Mouse (Mus musculus): Measurements from ENCODE around the gene Rpia. TPM values are rescaled to one million over a fixed set of nuclear protein-coding genes. Genes with fewer than 3 reads are reported as not detected.

Gene Rpia
- polyA plus RNA-seq, 1 experiment from 2014 or later, result 1.4 TPM

DNA sequence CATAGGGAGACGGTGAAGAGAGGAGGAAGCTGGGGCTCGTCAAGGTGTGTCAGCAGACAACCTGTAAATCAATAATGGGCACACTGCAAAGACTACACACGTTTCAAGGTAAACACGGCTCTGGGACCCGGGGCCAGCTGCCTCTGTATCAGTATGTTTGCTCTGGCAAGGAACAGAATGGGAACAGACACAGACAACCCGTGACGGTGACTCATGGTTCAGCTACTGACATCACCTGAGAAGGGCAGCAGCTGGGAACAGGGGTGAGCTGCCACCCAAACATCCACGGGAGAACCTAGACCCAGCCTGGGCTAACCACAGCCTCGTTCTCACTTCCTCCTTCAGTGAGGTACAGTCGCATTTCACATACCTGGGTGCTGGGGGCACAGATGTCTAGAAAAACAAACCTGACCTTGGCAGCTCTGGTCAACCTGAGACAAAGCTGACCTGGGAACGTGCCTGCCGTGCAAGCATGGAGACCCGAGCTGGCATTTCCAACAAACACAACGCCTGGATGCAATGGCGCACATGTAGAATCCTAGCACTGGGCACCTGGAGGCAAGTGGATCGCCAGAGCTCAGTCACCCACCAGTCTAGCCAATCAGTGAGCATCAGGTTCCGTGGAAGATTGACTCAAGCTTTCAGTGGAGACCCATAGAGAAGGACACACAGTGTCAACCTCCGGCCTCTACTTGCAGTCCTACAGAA is 22.0 kb upstream of the Rpia start:
- Histone ChIP-seq H3K4me1 (ENCODE audit: control insufficient read depth in 2 of 2, insufficient read depth in 2 of 2, low read length in 2 of 2) (peaks cover 7 to 10% of the 10 kb centered on the region in 2 experiments; a peak in 2 of 4 replicates), H3K9ac (ENCODE audit: low read length) (no peak overlapping the region), H3K27ac (replicated peaks in 1 of 2; ENCODE audit: control insufficient read depth in 1 of 2, insufficient read depth in 1 of 2, low read depth in 2 of 2, low read length in 2 of 2) (no peak overlapping the region), H3K36me3 (ENCODE audit: control insufficient read depth, insufficient read depth, low read length) (no peaks in the 10 kb centered on the region), H3K4me2 (ENCODE audit: low read length) (no peak overlapping the region), H3K4me3 (ENCODE audit: control insufficient read depth in 1 of 2, insufficient read depth in 1 of 2, low read depth in 1 of 2, low read length in 2 of 2) (no peak overlapping the region), H3K9me3 (ENCODE audit: control insufficient read depth, low read length) (no peaks in the 10 kb centered on the region), H3K27me3 (ENCODE audit: control insufficient read depth, insufficient read depth, low read length) (no peaks in the 10 kb centered on the region)
- 77% methylated on average over 18 of the region's 18 CpGs for WGBS
- ATAC-seq (ENCODE audit: insufficient number of reproducible peaks, insufficient read depth, low FRiP score, low read depth), result no peak

DNA sequence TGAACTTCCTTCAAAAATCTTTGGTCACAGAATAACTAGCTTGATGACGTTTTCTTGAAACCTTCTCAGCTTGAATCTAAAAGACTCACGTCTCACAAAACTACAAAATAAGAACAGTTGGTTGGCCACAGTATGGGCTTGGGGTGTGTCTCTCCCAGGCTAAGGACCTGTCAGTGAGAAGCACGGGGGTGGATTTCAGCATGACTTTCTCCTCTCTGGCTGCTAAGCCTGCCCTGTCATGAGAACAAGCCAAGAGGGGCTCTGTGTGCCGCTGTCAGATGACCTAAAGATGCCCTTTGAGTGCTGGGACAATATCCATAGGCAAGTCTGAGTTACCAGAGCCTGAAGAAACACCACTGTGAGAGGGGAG is 20.5 kb upstream of the Rpia start:
- 19% methylated on average over 4 of the region's 4 CpGs for WGBS
- H3K27ac ChIP-seq (replicated peaks in 1 of 2; ENCODE audit: control insufficient read depth in 1 of 2, insufficient read depth in 1 of 2, low read depth in 2 of 2, low read length in 2 of 2), result peak overlapping the region; percentile 37 to 71
- no peaks in the 10 kb centered on the region for H3K9me3 ChIP-seq (ENCODE audit: control insufficient read depth, low read length)
- ATAC-seq (ENCODE audit: insufficient number of reproducible peaks, insufficient read depth, low FRiP score, low read depth), result 0 out of 2 replicates have a peak, but pooled peaks have one; percentile 61
- H3K9ac ChIP-seq (ENCODE audit: low read length), result 0 out of 2 replicates have a peak overlapping the region, but pooled peaks have one; percentile 18
- H3K4me2 ChIP-seq (ENCODE audit: low read length), result no peak overlapping the region
- H3K4me1 ChIP-seq (ENCODE audit: control insufficient read depth in 2 of 2, insufficient read depth in 2 of 2, low read length in 2 of 2), result peaks cover 7 to 10% of the 10 kb centered on the region in 2 experiments; a peak in 2 of 4 replicates
- H3K36me3 ChIP-seq (ENCODE audit: control insufficient read depth, insufficient read depth, low read length), result no peaks in the 10 kb centered on the region
- H3K27me3 ChIP-seq (ENCODE audit: control insufficient read depth, insufficient read depth, low read length), result no peaks in the 10 kb centered on the region
- no peak overlapping the region for H3K4me3 ChIP-seq (ENCODE audit: control insufficient read depth in 1 of 2, insufficient read depth in 1 of 2, low read depth in 1 of 2, low read length in 2 of 2)

DNA sequence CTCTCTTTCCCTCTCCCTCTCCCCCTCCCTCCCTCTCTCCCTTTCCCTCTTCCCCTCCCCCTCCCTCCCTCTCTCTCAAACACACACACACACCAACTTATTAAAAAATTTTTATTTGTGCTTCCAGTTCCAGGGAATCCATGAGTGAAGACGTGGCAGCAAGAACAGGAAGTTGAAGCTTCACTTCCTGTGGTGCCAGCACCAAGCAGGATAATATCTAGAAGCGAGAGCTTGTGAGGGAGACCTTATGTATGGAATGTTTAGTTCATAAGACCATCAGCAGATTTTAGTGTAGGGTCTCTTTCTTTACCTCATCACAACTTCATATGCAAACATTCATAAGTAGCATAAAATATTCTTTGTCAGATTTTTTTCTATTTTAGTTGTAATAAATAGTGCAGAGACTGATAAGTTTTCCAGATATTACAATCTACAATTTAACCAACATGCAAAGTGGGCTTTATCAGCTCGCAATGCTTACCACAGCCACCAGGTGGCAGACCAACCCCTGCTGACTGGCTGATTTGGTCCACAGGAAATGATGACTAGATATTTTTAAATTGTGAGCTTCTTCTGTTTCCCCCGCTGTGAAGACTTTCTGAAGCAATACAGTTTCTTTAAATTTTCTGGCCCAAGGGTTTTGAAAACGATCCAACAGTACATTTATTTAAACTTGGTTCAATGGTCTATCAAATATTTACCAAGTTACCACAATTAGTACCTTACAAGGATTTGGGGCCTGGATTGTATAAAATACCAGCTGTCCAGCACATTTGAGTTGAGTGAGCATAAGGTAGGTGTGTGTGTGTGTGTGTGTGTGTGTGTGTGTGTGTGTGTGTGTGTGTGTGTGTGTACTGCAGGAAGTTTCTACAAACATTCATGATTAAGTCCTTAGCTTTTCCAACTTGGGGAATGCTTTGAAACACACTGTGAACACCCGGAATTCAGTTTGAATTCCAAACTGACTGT is 19.8 kb upstream of the Rpia start:
- WGBS, result 12% methylated on average over 6 of the region's 6 CpGs
- Histone ChIP-seq H3K4me2 (ENCODE audit: low read length) (no peak overlapping the region), H3K4me3 (ENCODE audit: control insufficient read depth in 1 of 2, insufficient read depth in 1 of 2, low read depth in 1 of 2, low read length in 2 of 2) (no peak overlapping the region), H3K9me3 (ENCODE audit: control insufficient read depth, low read length) (no peaks in the 10 kb centered on the region), H3K36me3 (ENCODE audit: control insufficient read depth, insufficient read depth, low read length) (no peaks in the 10 kb centered on the region), H3K27ac (replicated peaks in 1 of 2; ENCODE audit: control insufficient read depth in 1 of 2, insufficient read depth in 1 of 2, low read depth in 2 of 2, low read length in 2 of 2) (peak overlapping the region; percentile 37 to 64), H3K27me3 (ENCODE audit: control insufficient read depth, insufficient read depth, low read length) (no peaks in the 10 kb centered on the region), H3K4me1 (ENCODE audit: control insufficient read depth in 2 of 2, insufficient read depth in 2 of 2, low read length in 2 of 2) (peaks cover 7 to 10% of the 10 kb centered on the region in 2 experiments; a peak in 2 of 4 replicates), H3K9ac (ENCODE audit: low read length) (no peak overlapping the region)
- ATAC-seq (ENCODE audit: insufficient number of reproducible peaks, insufficient read depth, low FRiP score, low read depth), result no peak

DNA sequence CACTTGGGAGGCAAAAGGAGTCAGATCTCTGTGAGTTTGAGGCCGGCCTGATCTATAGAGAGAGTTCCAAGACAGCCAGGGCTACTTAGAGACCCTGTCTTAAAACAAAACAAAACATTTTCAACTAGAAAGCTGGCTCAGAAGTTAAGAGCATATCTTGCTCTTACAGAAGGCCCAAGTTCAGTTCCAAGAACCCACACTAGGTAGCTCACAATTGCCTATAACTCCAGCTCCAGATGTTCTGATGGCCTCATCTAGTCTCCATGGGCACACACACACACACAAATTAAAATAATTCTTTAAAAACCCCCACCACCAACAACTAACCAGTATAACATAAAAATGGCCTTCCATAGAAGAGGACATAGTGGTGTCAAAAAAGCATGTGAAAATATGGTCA is 18.5 kb upstream of the Rpia start:
- Histone ChIP-seq H3K4me1 (ENCODE audit: control insufficient read depth in 2 of 2, insufficient read depth in 2 of 2, low read length in 2 of 2) (peaks cover 10% of the 10 kb centered on the region in 2 experiments; a peak in 2 of 4 replicates), H3K9ac (ENCODE audit: low read length) (no peak overlapping the region), H3K36me3 (ENCODE audit: control insufficient read depth, insufficient read depth, low read length) (no peaks in the 10 kb centered on the region), H3K9me3 (ENCODE audit: control insufficient read depth, low read length) (no peaks in the 10 kb centered on the region), H3K27me3 (ENCODE audit: control insufficient read depth, insufficient read depth, low read length) (no peaks in the 10 kb centered on the region), H3K27ac (replicated peaks in 1 of 2; ENCODE audit: control insufficient read depth in 1 of 2, insufficient read depth in 1 of 2, low read depth in 2 of 2, low read length in 2 of 2) (no peak overlapping the region), H3K4me2 (ENCODE audit: low read length) (no peak overlapping the region), H3K4me3 (ENCODE audit: control insufficient read depth in 1 of 2, insufficient read depth in 1 of 2, low read depth in 1 of 2, low read length in 2 of 2) (no peak overlapping the region)
- no peak for ATAC-seq (ENCODE audit: insufficient number of reproducible peaks, insufficient read depth, low FRiP score, low read depth)
- WGBS, result 59% methylated on average over 1 of the region's 1 CpGs

DNA sequence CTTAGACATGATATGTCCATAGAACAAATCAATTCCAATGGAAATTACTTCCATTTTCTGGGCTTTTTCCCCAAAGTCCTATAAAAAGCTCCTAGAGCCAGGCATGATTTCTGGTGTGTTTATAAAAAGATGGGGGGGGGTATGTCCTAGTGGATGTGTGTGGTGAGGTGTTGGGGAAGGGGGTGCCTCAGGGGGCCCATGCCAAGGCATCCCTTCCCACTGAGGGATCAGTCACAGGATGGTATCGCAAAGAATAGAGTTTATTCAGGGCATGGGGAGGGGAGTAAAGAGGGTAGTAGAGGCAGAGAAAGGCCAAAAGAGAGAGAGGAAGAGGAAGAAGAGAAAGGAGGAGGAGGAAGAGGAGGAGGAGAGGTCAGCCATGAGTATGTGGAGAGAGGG is 14.5 kb upstream of the Rpia start:
- Histone ChIP-seq H3K9me3 (ENCODE audit: control insufficient read depth, low read length) (no peaks in the 10 kb centered on the region), H3K4me1 (ENCODE audit: control insufficient read depth in 2 of 2, insufficient read depth in 2 of 2, low read length in 2 of 2) (peaks cover 6 to 7% of the 10 kb centered on the region in 2 experiments; a peak in 2 of 4 replicates), H3K27ac (replicated peaks in 1 of 2; ENCODE audit: control insufficient read depth in 1 of 2, insufficient read depth in 1 of 2, low read depth in 2 of 2, low read length in 2 of 2) (no peak overlapping the region), H3K4me2 (ENCODE audit: low read length) (no peak overlapping the region), H3K36me3 (ENCODE audit: control insufficient read depth, insufficient read depth, low read length) (no peaks in the 10 kb centered on the region), H3K9ac (ENCODE audit: low read length) (no peak overlapping the region), H3K4me3 (ENCODE audit: control insufficient read depth in 1 of 2, insufficient read depth in 1 of 2, low read depth in 1 of 2, low read length in 2 of 2) (no peak overlapping the region), H3K27me3 (ENCODE audit: control insufficient read depth, insufficient read depth, low read length) (no peaks in the 10 kb centered on the region)
- 75% methylated on average over 1 of the region's 1 CpGs for WGBS
- ATAC-seq (ENCODE audit: insufficient number of reproducible peaks, insufficient read depth, low FRiP score, low read depth), result no peak

DNA sequence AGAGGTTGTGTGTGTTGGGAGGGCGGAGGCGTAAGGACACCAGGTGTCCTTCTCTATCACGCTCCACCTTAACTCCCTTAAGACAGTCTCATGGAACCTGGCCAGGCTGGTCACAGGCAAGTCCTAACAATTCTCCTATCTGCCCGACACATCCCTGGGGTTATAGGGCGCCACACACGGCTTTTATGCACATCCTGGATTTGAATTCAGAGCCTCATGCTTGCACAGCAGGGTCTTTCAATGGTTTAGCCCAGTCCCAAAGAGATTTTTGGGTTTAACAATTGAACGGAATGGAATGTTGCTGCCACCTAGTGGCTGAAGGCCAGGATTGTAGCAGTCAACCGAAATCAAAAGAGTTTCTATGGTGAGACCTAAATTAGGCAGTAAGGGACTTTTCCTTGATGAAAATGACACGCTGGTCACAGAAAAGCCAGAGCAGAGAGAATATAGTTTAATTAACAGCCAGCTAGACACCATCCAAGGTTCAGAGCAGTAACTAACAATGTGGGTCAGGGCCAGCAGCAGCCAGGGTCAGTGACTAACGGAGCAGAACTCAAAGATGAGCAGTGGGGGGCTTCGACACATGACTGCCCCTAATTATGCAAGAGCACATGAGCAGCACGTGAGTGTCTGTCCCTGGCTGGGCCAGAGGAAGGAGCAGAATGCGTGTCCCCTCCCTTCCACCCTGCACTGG is 13.9 kb upstream of the Rpia start:
- no peaks in the 10 kb centered on the region for H3K36me3 ChIP-seq (ENCODE audit: control insufficient read depth, insufficient read depth, low read length)
- 0 out of 2 replicates have a peak, but pooled peaks have one; percentile 36 for ATAC-seq (ENCODE audit: insufficient number of reproducible peaks, insufficient read depth, low FRiP score, low read depth)
- peak overlapping the region; percentile 56 for H3K4me2 ChIP-seq (ENCODE audit: low read length)
- no peak overlapping the region for H3K9ac ChIP-seq (ENCODE audit: low read length)
- WGBS, result 14% methylated on average over 13 of the region's 13 CpGs
- no peaks in the 10 kb centered on the region for H3K27me3 ChIP-seq (ENCODE audit: control insufficient read depth, insufficient read depth, low read length)
- no peak overlapping the region for H3K27ac ChIP-seq (replicated peaks in 1 of 2; ENCODE audit: control insufficient read depth in 1 of 2, insufficient read depth in 1 of 2, low read depth in 2 of 2, low read length in 2 of 2)
- H3K4me1 ChIP-seq (ENCODE audit: control insufficient read depth in 2 of 2, insufficient read depth in 2 of 2, low read length in 2 of 2), result peaks cover 6 to 7% of the 10 kb centered on the region in 2 experiments; a peak in 2 of 4 replicates
- H3K9me3 ChIP-seq (ENCODE audit: control insufficient read depth, low read length), result no peaks in the 10 kb centered on the region
- H3K4me3 ChIP-seq (ENCODE audit: control insufficient read depth in 1 of 2, insufficient read depth in 1 of 2, low read depth in 1 of 2, low read length in 2 of 2), result peak overlapping the region; percentile 15 to 19; a peak in 3 of 4 replicates

DNA sequence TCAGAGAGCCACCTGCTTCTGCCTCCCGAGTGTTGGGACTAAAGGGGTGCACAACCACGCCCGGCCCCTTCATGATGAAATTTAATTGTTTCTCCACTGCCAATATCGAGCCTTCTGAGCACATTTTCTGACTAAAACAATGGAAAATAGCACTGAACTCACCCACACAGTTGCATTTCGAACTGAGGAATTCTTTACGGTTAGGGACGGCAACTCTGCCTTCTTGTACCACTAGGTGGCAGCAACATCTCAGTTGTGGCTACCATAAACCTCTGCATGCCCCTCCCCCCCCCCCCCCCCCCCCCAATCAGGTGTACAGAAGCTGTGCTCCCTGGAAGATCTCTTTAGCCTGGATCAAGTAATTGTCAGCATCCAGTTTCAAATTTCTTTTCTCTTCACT is 13.2 kb upstream of the Rpia start:
- Histone ChIP-seq H3K36me3 (ENCODE audit: control insufficient read depth, insufficient read depth, low read length) (no peaks in the 10 kb centered on the region), H3K4me3 (ENCODE audit: control insufficient read depth in 1 of 2, insufficient read depth in 1 of 2, low read depth in 1 of 2, low read length in 2 of 2) (peak overlapping the region in 1 of 2 experiments; percentile 18; a peak in 1 of 4 replicates), H3K4me2 (ENCODE audit: low read length) (peak overlapping the region; percentile 56), H3K4me1 (ENCODE audit: control insufficient read depth in 2 of 2, insufficient read depth in 2 of 2, low read length in 2 of 2) (peaks cover 6 to 7% of the 10 kb centered on the region in 2 experiments; a peak in 2 of 4 replicates), H3K27me3 (ENCODE audit: control insufficient read depth, insufficient read depth, low read length) (no peaks in the 10 kb centered on the region), H3K9ac (ENCODE audit: low read length) (peak overlapping the region; percentile 45), H3K9me3 (ENCODE audit: control insufficient read depth, low read length) (no peaks in the 10 kb centered on the region), H3K27ac (replicated peaks in 1 of 2; ENCODE audit: control insufficient read depth in 1 of 2, insufficient read depth in 1 of 2, low read depth in 2 of 2, low read length in 2 of 2) (no peak overlapping the region)
- ATAC-seq (ENCODE audit: insufficient number of reproducible peaks, insufficient read depth, low FRiP score, low read depth), result 0 out of 2 replicates have a peak, but pooled peaks have one; percentile 71
- WGBS, result 11% methylated on average over 7 of the region's 7 CpGs
